Mouse (Mus musculus) neural tube, embryonic 15.5 days (tissue): ENCODE results near the gene C2cd4d. TPM values are rescaled to one million over a fixed set of nuclear protein-coding genes. Genes with fewer than 3 reads are reported as not detected.

Experiments
- ATAC-seq: fragments of 200-750 bp; cut with Nextera tagmentation; 2 replicates; pipeline ENCODE4 v1.8.0; 2017; ENCODE audit warnings: mild to moderate bottlenecking, moderate TSS enrichment, moderate library complexity; ENCODE audit not compliant: low FRiP score
- H3K27ac ChIP-seq: fragments of 300-500 bp; sonication (generic); replicated peaks from 2 replicates; pipeline ENCODE4 v1.5.1; 2015; ENCODE audit warnings: mild to moderate bottlenecking, inconsistent platforms
- H3K27me3 ChIP-seq: fragments of 300-500 bp; sonication (generic); replicated peaks from 2 replicates; pipeline ENCODE4 v1.6.1; 2015; ENCODE audit warnings: inconsistent platforms
- H3K36me3 ChIP-seq: fragments of 300-500 bp; sonication (generic); 2 replicates; pipeline ENCODE4 v1.6.1; 2015; ENCODE audit warnings: inconsistent platforms
- H3K4me1 ChIP-seq: fragments of 300-500 bp; sonication (generic); 2 replicates; pipeline ENCODE4 v1.6.1; 2015; ENCODE audit warnings: inconsistent platforms
- H3K4me2 ChIP-seq: fragments of 300-500 bp; sonication (generic); 2 replicates; pipeline ENCODE4 v1.6.1; 2015; ENCODE audit warnings: inconsistent platforms, mild to moderate bottlenecking, moderate library complexity
- H3K4me3 ChIP-seq: fragments of 300-500 bp; sonication (generic); replicated peaks from 2 replicates; pipeline ENCODE4 v1.5.1; 2015; ENCODE audit warnings: mild to moderate bottlenecking, inconsistent platforms
- H3K9ac ChIP-seq: fragments of 300-500 bp; sonication (generic); replicated peaks from 2 replicates; pipeline ENCODE4 v1.6.1; 2015; ENCODE audit warnings: mild to moderate bottlenecking, inconsistent platforms
- H3K9me3 ChIP-seq: fragments of 300-500 bp; sonication (generic); replicated peaks from 2 replicates; pipeline ENCODE4 v1.6.1; 2016; ENCODE audit warnings: inconsistent platforms
- WGBS: fragments of 180-500 bp; shearing (Covaris S2); methylation state at CpG from one replicate; pipeline ENCODE4 v1.1.7; 2015; ENCODE audit warnings: mixed read lengths; 5-methylcytosine and 5-hydroxymethylcytosine counted together
- polyA plus RNA-seq: library from polyadenylated mRNA; unstranded; fragments of >200 nt; fragmentation: Nextera tagmentation; extraction: Ambion mirVana; gene quantifications from 2 replicates; pipeline ENCODE4 v1.2.1, GENCODE M21; 2015

Gene C2cd4d
- polyA plus RNA-seq, 1 experiment from 2014 or later, result 2.9 TPM

DNA sequence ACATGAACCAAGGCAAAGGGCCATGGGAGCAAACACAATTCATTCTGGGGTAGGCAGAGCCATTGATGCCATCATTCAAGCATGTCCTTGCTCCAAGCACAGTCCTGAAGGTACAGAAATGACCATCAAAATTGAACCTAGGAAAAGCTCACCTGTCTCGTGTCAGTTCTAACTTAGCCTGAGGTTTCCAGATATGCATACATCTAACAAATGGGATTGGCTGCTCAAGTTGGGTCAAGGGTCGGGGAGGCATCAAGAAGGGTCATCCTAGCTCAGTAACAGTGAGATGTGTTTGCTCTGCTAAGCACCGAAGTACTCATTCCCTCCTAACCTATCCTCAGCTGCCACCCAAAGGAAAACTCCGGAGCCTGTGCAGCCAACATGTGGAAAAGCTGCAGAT, 34.6 kb downstream of the C2cd4d start:
- ATAC-seq, result no peak
- no peak overlapping the region for H3K4me2 ChIP-seq
- H3K27me3 ChIP-seq, result peaks cover 17% of the 10 kb centered on the region
- no peak overlapping the region for H3K9ac ChIP-seq
- H3K9me3 ChIP-seq, result no peaks in the 10 kb centered on the region
- H3K36me3 ChIP-seq, result no peaks in the 10 kb centered on the region
- H3K4me3 ChIP-seq, result no peak overlapping the region
- H3K4me1 ChIP-seq, result peaks cover 31% of the 10 kb centered on the region
- WGBS, result 86% methylated on average over 4 of the region's 4 CpGs
- no peak overlapping the region for H3K27ac ChIP-seq

DNA sequence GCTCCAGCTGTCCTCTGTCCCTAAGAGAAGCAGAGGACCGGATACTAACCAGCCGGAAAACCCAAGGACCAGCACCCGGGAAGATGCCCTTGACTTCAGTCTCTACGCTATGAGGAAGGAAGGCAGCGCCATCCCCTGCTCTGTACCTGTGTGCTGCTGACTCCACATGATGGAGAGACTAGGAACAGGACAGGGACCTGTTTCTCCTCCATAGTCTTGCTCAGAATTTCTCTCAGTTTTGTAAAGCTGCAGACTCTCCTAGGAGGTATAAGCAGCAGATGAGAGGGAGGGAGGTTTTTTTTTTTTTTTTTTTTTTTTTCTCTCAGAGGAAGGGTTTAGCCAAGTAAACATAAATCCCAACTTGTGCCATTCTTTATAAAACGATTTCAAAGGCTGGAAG, 36.0 kb downstream of the C2cd4d start, which contains the start of gene Lingo4:
Gene Lingo4, plus strand, starts transcription at position 301 of the 400 bp plus-strand sequence.
- Histone ChIP-seq H3K4me1 (peaks cover 28% of the 10 kb centered on the region), H3K27ac (peak within 1 kb of the TSS; percentile 62), H3K4me3 (peak within 1 kb of the TSS; percentile 40), H3K27me3 (peaks cover 17% of the 10 kb centered on the region), H3K9ac (peak within 1 kb of the TSS; percentile 51), H3K4me2 (peak within 1 kb of the TSS; percentile 73), H3K36me3 (no peaks in the 10 kb centered on the region), H3K9me3 (no peaks in the 10 kb centered on the region)
- WGBS, result 74% methylated on average over 6 of the region's 6 CpGs
- ATAC-seq, result no peak

DNA sequence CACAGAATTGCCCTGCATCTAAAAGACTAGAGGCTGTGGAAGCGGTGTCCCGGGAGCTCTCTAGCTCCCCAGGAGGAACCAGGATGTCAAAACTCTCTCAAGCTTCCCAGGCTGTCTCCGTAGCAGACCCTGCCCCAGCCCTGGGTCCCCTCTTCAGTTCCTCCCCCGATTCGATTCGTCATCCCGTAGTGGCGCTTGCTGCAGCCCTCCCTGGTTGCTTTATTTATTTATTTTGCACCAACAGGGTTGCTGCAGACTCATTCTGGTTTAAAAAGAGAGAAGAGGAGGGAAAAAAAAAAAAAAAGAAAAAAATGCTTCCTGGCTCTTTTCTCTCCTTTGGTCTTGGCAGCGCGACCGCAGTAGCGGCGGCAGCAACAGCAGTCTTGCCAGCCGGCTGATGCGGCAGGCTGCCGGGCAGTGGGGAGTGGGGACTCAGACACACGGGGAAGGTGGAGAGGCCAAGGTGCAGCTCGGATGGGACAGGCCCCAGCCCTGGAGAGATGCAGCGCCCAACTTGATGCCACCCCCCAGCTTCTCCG, 36.8 kb downstream of the C2cd4d start:
- Histone ChIP-seq H3K4me2 (peak overlapping the region; percentile 73), H3K9me3 (no peaks in the 10 kb centered on the region), H3K9ac (peak overlapping the region; percentile 51), H3K36me3 (no peaks in the 10 kb centered on the region), H3K27ac (peak overlapping the region; percentile 62), H3K4me3 (peak overlapping the region; percentile 40), H3K4me1 (peaks cover 28% of the 10 kb centered on the region), H3K27me3 (peaks cover 17% of the 10 kb centered on the region)
- peak; percentile 78 for ATAC-seq
- WGBS, result under 1% methylated on average over 20 of the region's 20 CpGs

DNA sequence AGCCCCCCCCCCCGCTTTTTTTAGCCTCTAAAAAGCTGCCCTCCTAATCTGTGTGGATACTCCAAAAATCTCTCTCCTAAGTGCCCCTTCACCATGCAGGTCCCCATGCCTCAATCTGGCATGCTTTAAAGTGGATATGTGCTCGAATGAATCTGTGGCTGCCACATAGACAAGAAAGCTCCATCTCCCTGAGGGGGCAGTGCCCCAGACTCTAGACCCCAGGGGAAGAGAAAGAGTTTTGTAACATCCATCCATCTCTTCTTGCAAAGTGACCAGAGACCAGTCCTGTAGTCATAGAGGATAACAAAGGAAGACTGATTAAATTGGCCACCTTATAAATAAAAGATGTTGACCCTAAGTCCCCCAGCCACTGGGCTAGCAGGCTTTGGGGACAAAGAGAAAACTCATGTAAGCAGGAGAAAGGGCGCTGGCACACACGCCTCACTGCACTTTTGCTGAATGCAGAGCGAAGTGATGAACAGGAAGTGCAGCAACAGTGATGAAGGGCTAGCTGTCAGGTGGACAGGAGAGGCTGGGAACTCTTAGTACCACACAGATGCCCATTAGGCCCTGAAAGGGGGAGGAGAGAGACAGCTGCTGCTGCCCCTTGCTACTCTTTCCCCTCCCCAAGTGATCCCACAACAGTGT, 37.5 kb downstream of the C2cd4d start:
- no peaks in the 10 kb centered on the region for H3K9me3 ChIP-seq
- H3K9ac ChIP-seq, result no peak overlapping the region; the same call in 1 of the 2 replicates
- H3K27ac ChIP-seq, result no peak overlapping the region
- peak overlapping the region; percentile 40 for H3K4me3 ChIP-seq
- WGBS, result 20% methylated on average over 5 of the region's 5 CpGs
- peak overlapping the region; percentile 73 for H3K4me2 ChIP-seq
- H3K36me3 ChIP-seq, result no peaks in the 10 kb centered on the region
- peak; percentile 12 for ATAC-seq
- H3K27me3 ChIP-seq, result peaks cover 17% of the 10 kb centered on the region
- H3K4me1 ChIP-seq, result peaks cover 36% of the 10 kb centered on the region

DNA sequence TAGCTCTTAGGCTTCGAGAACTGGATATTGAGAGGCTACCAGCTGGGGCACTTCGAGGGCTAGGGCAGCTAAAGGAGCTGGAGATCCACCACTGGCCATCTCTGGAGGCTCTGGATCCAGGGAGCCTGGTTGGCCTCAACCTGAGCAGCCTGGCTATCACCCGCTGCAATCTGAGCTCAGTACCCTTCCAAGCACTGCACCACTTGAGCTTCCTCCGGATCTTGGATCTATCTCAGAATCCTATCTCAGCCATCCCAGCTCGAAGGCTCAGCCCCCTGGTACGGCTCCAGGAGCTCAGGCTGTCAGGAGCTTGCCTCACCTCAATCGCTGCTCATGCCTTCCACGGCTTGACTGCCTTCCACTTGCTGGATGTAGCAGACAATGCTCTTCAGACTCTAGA, 40.2 kb downstream of the C2cd4d start:
- 79% methylated on average over 8 of the region's 8 CpGs for WGBS
- no peak overlapping the region for H3K4me3 ChIP-seq
- H3K9me3 ChIP-seq, result no peaks in the 10 kb centered on the region
- H3K27ac ChIP-seq, result no peak overlapping the region
- peaks cover 11% of the 10 kb centered on the region for H3K27me3 ChIP-seq
- H3K4me2 ChIP-seq, result no peak overlapping the region
- H3K9ac ChIP-seq, result no peak overlapping the region
- no peak for ATAC-seq
- peaks cover 39% of the 10 kb centered on the region for H3K4me1 ChIP-seq
- H3K36me3 ChIP-seq, result no peaks in the 10 kb centered on the region

DNA sequence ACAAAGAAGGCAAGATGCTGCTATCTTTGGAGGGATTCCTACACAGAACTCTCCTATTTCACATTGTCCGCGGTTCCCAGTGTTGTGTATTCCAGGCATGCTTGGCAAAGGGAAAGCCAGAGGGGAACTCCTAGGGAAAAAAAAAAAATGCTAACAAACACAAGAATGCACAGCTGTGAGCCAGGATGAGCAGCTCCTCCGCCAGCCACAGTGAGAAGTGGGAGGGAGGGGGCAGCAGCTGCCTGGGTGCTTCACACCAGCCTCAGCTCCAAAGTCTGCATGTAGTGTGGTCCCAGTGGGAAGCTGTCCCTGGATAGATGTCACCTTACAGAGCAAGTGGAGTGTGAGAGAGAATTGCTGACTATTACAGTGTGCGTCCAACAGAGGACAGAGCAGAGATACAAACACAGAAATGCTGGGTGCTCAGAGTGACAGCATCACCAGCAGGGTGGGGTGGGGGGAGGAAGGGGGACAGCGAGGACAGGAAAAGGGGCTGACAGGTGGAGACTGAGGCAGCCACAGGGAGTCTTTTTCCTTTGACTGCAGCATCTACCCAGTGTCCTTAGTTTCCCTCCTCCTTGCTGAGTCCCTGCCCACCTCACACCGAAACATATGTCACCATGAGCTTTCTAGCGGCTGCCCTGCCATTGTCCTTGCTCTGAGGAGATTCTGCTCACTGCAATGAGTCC, 42.3 kb downstream of the C2cd4d start:
- no peak overlapping the region for H3K4me2 ChIP-seq
- H3K36me3 ChIP-seq, result no peaks in the 10 kb centered on the region
- 32% methylated on average over 7 of the region's 7 CpGs for WGBS
- peaks cover 5% of the 10 kb centered on the region; the same call in 1 of the 2 replicates for H3K27me3 ChIP-seq
- peaks cover 23% of the 10 kb centered on the region for H3K4me1 ChIP-seq
- peak; percentile 27; the same call in 1 of the 2 replicates for ATAC-seq
- H3K27ac ChIP-seq, result peak overlapping the region; percentile 20
- no peak overlapping the region for H3K9ac ChIP-seq
- no peak overlapping the region for H3K4me3 ChIP-seq
- H3K9me3 ChIP-seq, result no peaks in the 10 kb centered on the region

DNA sequence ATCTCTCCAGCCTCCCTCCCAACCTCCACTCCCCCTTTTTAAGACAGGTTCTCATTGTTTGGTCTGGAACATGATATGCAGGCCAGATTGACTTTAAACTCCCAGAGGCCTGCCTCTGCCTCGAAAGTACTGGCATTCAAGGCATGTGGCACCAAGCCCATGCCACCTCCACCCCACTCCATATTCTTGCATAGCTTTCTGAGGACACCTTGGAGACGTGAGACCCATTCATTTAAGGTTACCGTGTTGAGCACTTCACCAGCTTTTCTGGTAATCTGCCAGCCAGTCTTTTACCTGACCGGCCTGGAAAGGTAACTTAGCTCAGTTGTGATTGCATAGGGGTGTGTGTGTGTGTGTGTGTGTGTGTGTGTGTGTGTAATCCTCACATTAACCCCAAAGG, 43.3 kb downstream of the C2cd4d start:
- Histone ChIP-seq H3K27ac (no peak overlapping the region), H3K4me1 (peaks cover 15% of the 10 kb centered on the region), H3K27me3 (peaks cover 5% of the 10 kb centered on the region; the same call in 1 of the 2 replicates), H3K9me3 (no peaks in the 10 kb centered on the region), H3K9ac (no peak overlapping the region), H3K4me3 (no peak overlapping the region), H3K4me2 (no peak overlapping the region), H3K36me3 (no peaks in the 10 kb centered on the region)
- ATAC-seq, result no peak
- 82% methylated on average over 4 of the region's 4 CpGs for WGBS

DNA sequence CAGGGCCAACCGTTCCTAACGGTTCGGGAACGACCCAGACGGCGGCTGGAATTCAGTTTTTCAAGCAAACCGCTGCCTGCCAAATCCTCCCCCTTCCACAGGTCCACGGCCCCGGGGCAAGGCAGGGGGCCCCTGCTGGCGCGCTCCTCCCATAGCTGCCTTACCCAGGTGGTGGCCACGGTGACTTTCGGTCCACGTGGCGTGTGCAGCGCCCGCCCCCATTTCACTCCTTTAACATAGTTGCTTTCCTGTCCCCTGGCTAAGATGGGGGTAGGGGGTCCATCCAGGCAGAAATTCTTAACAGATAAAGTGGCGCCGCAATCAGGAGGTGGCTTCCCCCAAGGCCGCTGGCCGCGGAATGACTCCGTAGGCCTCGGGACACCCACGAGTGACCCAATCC, 50.3 kb downstream of the C2cd4d start:
- Histone ChIP-seq H3K27me3 (no peaks in the 10 kb centered on the region), H3K27ac (peak overlapping the region; percentile 88), H3K36me3 (no peaks in the 10 kb centered on the region), H3K9me3 (no peaks in the 10 kb centered on the region), H3K4me3 (peak overlapping the region; percentile 73), H3K4me2 (peak overlapping the region; percentile 90), H3K4me1 (peaks cover 20% of the 10 kb centered on the region), H3K9ac (peak overlapping the region; percentile 69)
- peak; percentile 77 for ATAC-seq
- 4% methylated on average over 25 of the region's 25 CpGs for WGBS

DNA sequence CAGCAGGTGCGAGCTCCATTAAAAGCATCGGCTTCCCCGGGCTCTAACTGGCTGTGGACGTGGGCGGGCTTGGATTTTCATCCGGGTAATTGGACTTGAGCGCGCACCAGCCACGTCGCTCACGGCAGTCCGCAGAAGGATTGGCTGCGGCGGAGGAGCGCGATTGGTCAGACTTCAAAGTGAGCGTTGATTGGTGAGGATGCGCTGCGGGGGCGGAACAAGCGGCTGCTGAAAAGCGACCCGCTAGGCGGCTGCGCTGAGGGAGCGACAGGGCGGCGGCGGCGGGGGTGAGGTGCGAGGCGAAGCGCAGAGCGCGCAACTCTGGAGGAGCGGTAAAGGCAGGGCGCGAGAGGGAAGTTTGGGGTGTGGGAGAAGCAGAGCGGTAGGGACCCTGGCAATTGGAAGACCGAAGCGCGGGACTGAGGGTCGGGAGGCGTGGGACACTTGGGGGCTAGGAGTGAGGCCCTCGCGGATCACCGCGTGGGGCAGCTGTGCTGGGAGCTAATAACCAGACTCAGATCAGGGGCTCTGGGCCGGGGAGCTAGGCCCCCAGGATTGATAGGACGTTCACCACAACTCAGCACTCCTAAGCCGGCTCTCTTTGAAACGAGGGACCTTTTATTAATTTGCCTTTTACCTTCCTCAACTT, 50.9 kb downstream of the C2cd4d start, which contains the start of gene Tdrkh:
Gene Tdrkh, plus strand, starts transcription at position 243 of the 649 bp plus-strand sequence.
- Histone ChIP-seq H3K4me1 (peaks cover 20% of the 10 kb centered on the region), H3K4me2 (peak within 1 kb of the TSS; percentile 90), H3K9me3 (no peaks in the 10 kb centered on the region), H3K4me3 (peak within 1 kb of the TSS; percentile 73), H3K9ac (peak within 1 kb of the TSS; percentile 83), H3K27me3 (no peaks in the 10 kb centered on the region), H3K27ac (peak within 1 kb of the TSS; percentile 88), H3K36me3 (no peaks in the 10 kb centered on the region)
- 5% methylated on average over 52 of the region's 52 CpGs for WGBS
- peak; percentile 99 for ATAC-seq
